Mouse (Mus musculus): ENCODE data around the gene Hspa2. TPM values are rescaled to one million over a fixed set of nuclear protein-coding genes. Genes with fewer than 3 reads are reported as not detected.

Gene Hspa2
- polyA plus RNA-seq (2017; shearing (Covaris generic)) = 11.3 TPM

DNA sequence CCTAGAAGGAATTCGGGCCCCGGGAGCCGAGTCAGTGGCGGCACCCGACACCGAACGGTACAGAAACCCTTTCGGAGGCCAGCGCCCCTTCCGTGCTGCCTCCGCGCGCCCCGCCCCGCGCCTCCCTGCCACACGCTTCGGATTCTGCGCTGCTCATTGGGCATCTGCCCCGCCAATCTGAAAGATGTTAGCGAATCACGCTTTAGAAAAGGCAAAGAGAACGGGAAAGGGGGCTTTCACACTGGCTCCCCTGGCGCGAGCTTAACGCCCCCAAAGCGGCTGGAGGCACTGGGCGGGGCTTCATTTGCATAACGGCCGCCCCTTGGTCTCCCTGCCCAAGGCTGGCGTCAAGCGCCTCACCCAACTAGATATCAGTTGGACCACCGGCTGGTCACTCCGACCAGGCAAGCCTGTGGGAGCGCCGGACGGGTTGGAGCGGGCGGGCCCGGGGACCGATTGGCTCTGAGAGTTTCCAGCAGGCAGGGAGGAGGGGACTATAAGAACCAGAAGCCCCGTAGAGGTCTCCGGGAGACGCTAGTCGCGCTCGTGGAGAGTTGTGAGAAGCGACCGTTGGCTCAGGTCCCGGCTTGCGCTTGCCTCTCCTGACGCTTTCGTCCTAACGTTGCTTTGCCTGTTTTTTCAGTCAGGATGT is at the start of gene Hspa2:
TSS of gene Hspa2 (plus strand) at position 291 of the 652 bp plus-strand sequence.

DNA sequence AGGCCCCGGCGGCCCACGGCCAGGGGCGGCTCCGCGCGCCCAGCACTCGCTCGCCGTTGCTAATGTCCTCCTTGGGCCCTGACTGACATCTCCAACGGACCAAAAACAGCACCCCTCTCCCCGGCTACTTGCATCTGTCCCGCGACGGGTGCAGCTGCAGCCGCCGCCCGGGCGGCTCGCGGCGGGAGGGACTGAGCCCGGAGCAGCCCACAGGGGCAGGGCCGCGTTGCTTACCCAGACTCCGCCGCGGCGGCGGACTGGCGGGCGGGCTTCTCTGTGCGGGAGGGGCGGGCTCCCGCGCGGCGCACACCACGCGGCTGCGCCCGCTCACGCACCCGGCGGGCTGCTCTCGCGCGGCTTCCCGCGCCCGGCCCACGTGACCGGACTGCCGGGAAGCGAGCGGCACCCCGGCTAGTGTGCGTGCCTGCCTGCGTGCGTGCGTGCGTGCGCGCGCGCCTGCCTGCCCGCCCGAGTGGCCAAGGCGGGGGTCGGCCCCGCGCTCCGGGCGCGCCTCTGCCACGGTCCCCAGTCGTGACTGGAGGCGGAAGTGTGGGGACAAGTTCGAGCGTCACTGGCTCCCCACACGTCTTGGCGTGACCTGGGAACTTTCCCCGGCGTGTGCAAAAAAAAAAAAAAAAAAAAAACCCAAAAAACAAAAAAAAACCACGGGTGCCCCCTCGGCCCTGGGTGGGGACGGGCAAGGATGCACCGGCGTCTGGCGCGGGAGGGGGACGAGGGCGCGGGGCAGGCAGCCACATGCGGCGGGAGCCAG is 34.6 kb upstream of the Hspa2 start, which contains the start of gene Zbtb25:
TSS of gene Zbtb25 (minus strand) at position 397 of the 772 bp plus-strand sequence.

DNA sequence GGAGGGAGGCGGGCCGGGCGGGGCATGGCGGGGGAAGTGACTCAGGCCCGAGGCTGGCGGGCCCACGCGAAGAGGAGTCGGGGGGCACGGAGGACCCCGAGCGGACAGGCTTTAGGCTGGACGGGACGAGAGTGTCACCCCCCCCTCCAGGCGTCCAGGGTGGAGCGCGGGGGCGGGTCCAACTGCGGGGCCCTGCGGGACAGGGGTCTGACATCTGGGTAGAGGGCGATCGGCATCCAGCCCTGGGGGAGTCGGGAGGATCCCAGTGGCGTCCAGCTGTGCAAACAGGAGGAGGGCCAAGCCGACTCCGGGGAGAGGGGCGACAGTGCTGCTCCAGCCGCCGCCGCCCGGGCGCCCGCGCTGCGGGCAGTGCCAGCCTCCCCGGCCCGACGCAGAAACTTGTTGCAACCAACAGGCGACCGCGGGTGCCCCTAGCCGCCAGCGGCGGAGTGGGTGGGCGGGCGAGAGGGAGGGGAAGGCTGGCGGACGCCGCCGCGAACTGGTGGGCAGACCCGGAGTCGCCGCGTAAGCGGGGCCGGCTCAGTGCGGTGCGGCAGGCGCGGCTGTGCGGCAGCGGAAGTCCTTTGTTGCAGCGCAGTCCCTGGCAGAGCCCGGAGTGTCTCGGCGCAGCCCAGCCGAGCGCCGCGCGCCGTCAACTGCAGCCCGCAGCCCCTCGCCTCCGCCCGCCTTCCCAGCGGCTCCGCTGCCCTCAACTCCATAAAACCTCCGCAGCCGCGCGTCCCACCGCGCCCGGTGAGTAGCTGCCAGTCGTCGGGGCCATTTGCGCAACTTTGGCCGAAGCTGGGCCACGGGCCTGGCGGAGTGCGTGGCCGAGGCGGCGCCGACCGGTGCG is 33.8 kb upstream of the Hspa2 start, which contains the start of gene Zbtb1:
TSS of gene Zbtb1 (plus strand) at position 289 of the 853 bp plus-strand sequence.

DNA sequence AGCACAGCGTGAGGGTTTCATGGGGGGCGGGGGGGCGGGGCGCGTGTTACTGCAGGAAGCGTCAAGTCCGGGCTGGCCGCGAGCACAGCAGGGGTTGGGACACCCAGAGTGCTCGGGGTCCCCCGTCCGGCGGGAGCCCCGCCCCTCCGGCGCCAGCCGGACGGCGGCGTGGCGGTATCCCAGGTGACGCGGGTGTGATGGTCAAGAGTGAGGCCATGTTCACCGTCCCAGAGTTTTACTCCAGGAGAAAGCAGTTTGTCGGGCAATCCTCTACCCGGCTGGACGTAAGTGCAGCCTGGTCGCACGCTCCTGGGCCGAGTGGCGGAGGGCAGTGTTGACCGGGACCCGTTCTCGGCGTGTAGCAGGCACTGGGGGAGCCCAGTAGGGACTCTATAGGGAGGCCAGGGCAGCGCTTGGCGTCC is 13.5 kb downstream of the Hspa2 start, which contains the start of gene Ppp1r36:
TSS of gene Ppp1r36 (plus strand) at position 106 of the 422 bp plus-strand sequence.

Other genes starting within 250 kb of the Hspa2 start
- not detected for gene Esr2, start 226.9 kb upstream of the Hspa2 start, polyA plus RNA-seq (2017; shearing (Covaris generic))
- not detected for gene Tex21, start 157.4 kb upstream of the Hspa2 start, polyA plus RNA-seq (2017; shearing (Covaris generic))
- 39.3 TPM for gene Mthfd1, start 148.9 kb upstream of the Hspa2 start, polyA plus RNA-seq (2017; shearing (Covaris generic))
- gene Akap5, start 79.3 kb upstream of the Hspa2 start, polyA plus RNA-seq (2017; shearing (Covaris generic)) = 0.99 TPM
- gene Zbtb25, start 34.6 kb upstream of the Hspa2 start, polyA plus RNA-seq (2017; shearing (Covaris generic)) = 170 TPM
- gene Zbtb1, start 33.9 kb upstream of the Hspa2 start, polyA plus RNA-seq (2017; shearing (Covaris generic)) = 33.4 TPM
- not detected for gene Ppp1r36, start 13.4 kb downstream of the Hspa2 start, polyA plus RNA-seq (2017; shearing (Covaris generic))
- 2.9 TPM for gene Plekhg3, start 126.7 kb downstream of the Hspa2 start, polyA plus RNA-seq (2017; shearing (Covaris generic))